Mouse (Mus musculus) kidney, postnatal 0 days (tissue): ENCODE results near the gene Gng11. TPM values are rescaled to one million over a fixed set of nuclear protein-coding genes. Genes with fewer than 3 reads are reported as not detected.

Experiments
- ATAC-seq: fragments of 200-750 bp; cut with Nextera tagmentation; replicated peaks from 2 replicates; pipeline ENCODE4 v1.8.0; 2017; ENCODE audit warnings: low read depth, moderate number of reproducible peaks, moderate TSS enrichment, moderate library complexity; ENCODE audit not compliant: low FRiP score
- DNase-seq: peaks from one replicate; pipeline ENCODE4 v3.0.0-alpha.2; 2016; ENCODE audit warnings: low spot score
- H3K27ac ChIP-seq: fragments of 300-500 bp; sonication (generic); 2 replicates; pipeline ENCODE4 v1.5.1; 2014; ENCODE audit warnings: mild to moderate bottlenecking
- H3K27me3 ChIP-seq: fragments of 300-500 bp; sonication (generic); 2 replicates; pipeline ENCODE4 v1.6.1; 2014; ENCODE audit warnings: low read length, mixed read lengths; ENCODE audit not compliant: insufficient read depth
- H3K36me3 ChIP-seq: fragments of 300-500 bp; sonication (generic); 2 replicates; pipeline ENCODE4 v1.6.1; 2014; ENCODE audit warnings: low read length, mixed read lengths; ENCODE audit not compliant: insufficient read depth
- H3K4me1 ChIP-seq: fragments of 300-500 bp; sonication (generic); replicated peaks from 2 replicates; pipeline ENCODE4 v1.6.1; 2014; ENCODE audit warnings: antibody characterized with exemption, low read length, mixed read lengths; ENCODE audit not compliant: insufficient read depth
- H3K4me2 ChIP-seq: fragments of 300-500 bp; sonication (generic); 2 replicates; pipeline ENCODE4 v1.6.1; 2014; ENCODE audit warnings: mild to moderate bottlenecking, low read length, moderate library complexity, mixed read lengths
- H3K4me3 ChIP-seq: fragments of 300-500 bp; sonication (generic); replicated peaks from 2 replicates; pipeline ENCODE4 v1.5.1; 2014; ENCODE audit warnings: low read depth, low read length
- H3K9ac ChIP-seq: fragments of 300-500 bp; sonication (generic); 2 replicates; pipeline ENCODE4 v1.6.1; 2014; ENCODE audit warnings: low read depth, low read length
- H3K9me3 ChIP-seq: fragments of 300-500 bp; sonication (generic); replicated peaks from 2 replicates; pipeline ENCODE4 v1.6.1; 2016; ENCODE audit warnings: low read length, inconsistent platforms, mixed read lengths
- CTCF ChIP-seq: IDR thresholded peaks from 2 replicates; pipeline ENCODE4 v1.5.1; 2016; ENCODE audit warnings: antibody characterized with exemption, low read depth, mild to moderate bottlenecking, moderate library complexity
- WGBS: fragments of 180-500 bp; shearing (Covaris S2); extraction: QIAGEN DNeasy Blood & Tissue Kit; methylation state at CpG from one replicate; pipeline ENCODE4 v1.1.7; 2014; 5-methylcytosine and 5-hydroxymethylcytosine counted together
- polyA plus RNA-seq: library from polyadenylated mRNA; unstranded; fragments of >200 nt; fragmentation: Nextera tagmentation; extraction: Ambion mirVana; gene quantifications from 2 replicates; pipeline ENCODE4 v1.2.1, GENCODE M21; 2015

Gene Gng11
- polyA plus RNA-seq, 1 experiment from 2014 or later = 129 TPM

DNA sequence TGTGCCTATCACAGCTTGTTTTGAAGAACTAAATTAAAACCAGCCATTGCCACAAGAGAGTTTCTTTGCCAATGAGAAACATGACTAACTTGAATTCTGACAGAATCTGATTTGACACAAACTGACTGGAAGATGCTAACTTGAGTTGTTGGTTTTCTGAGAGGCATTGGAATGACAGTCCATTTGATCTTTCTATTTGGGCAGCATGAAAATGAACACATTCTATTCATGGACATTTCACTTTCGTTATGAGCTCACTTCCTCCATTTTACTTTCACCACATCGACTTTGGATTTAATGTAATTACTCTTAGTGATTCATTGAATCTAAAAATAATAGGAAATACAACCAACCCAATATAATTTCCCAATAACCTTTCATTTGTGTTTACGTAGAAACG is 50.7 kb downstream of the Gng11 start:
- no peaks in the 10 kb centered on the region for H3K27me3 ChIP-seq
- 90% methylated on average over 4 of the region's 4 CpGs for WGBS
- TF ChIP-seq CTCF = no peak
- ATAC-seq (no peak), DNase-seq (no peak)
- no peak overlapping the region for H3K4me3 ChIP-seq
- no peak overlapping the region for H3K4me2 ChIP-seq
- H3K4me1 ChIP-seq = no peaks in the 10 kb centered on the region
- H3K36me3 ChIP-seq = no peaks in the 10 kb centered on the region
- H3K27ac ChIP-seq = no peak overlapping the region
- H3K9me3 ChIP-seq = no peaks in the 10 kb centered on the region
- H3K9ac ChIP-seq = no peak overlapping the region

Other genes with a start within 250 kb of the Gng11 start
- gene Calcr, start 239.2 kb upstream of the Gng11 start, polyA plus RNA-seq = 0.36 and 0.42 TPM in 2 replicates
- gene Tfpi2, start 15.0 kb upstream of the Gng11 start, polyA plus RNA-seq = 5.5 and 6.3 TPM in 2 replicates
- gene Gngt1, start 10.1 kb upstream of the Gng11 start, polyA plus RNA-seq = 0.09 TPM in 1 of 2 replicates, not detected in the other
- 83.3 and 83.6 TPM in 2 replicates for gene Bet1, start 83.1 kb downstream of the Gng11 start, polyA plus RNA-seq